Mouse (Mus musculus): Measurements from ENCODE around the gene Ndufb10.
"Not testable (repeated sequence)": the region's sequence is repeated elsewhere in the genome, so short reads cannot be mapped to it uniquely, and the experiment has no call there.

Gene Ndufb10

DNA sequence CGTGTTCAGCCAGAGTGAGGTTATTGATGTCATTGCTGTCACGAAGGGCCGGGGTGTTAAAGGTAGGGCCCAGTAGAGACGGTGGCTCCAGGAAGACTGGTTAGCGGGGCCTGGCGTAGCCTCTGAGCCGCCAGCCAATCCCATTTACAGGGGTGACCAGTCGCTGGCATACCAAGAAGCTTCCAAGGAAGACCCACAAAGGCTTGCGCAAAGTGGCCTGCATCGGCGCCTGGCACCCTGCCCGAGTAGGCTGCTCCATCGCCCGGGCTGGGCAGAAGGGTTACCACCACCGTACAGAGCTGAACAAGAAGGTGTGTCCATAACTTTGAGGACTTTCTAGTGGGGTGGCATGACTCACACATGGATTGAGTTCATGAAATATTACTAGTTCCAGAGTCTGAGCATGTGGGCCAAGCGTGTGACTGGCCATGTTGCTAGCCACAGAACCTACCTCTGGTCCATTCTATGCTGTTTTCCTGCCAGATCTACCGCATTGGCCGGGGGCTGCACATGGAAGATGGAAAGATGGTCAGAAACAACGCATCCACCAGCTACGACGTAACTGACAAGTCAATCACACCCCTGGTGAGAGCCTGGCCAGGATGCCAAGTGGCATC, 9.3 kb upstream of the Ndufb10 start:
- DNase-seq: no peak

DNA sequence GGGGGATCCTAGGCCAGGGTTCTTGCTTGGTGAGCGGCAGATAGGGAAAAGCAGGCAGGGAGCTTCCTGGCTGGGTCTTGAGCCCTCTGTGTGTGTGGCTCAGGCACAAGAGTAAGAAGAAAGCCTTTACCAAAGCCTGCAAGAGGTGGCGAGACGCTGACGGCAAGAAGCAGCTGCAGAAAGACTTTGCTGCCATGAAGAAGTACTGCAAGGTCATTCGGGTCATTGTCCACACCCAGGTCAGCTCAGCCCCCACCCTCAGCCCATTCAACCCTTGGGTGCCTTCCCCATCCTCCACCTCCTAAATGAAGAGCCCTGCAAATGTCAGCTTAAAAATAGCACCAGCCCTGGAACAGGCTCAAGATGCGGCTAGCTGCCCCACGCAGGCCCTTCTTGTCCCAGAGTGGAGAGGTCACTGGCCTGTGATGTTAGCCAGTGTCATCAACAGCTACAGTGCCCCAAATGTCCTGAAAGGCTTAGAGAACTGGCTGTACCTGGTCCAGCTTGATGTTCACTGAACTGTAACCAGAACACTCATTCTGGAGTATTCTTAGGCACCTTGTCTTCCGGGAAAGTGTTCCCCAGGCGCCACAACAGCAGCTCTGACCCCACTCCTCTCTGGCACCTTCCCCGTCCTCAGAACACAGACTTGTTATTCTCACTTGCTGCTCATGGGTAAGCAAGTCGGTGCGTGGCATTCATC, 8.1 kb upstream of the Ndufb10 start:
- DNase-seq: no peak

GRCm38 (mm10) chr17:24730787-24731186, 6.5 kb upstream of the Ndufb10 start:
- no peak for DNase-seq

DNA sequence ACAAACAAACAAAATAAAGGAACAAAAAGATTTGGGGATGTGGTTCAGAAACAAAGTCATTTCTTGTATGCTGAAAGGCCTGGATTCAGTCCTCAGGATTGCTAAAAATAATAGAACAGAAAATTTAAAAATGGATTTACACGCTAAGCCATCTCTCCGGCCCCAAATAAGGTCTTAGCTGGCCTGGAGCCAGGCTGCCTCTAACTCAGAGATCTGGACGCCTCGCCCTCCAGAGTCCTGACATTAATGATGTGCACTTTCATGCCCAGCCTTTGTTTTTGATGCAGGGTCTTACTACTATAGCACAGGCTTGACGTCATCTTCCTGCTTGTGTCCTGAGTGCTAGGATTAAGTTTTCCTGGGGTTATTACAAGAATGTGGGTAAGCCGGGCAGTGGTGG, 4.8 kb upstream of the Ndufb10 start:
- DNase-seq: no peak

DNA sequence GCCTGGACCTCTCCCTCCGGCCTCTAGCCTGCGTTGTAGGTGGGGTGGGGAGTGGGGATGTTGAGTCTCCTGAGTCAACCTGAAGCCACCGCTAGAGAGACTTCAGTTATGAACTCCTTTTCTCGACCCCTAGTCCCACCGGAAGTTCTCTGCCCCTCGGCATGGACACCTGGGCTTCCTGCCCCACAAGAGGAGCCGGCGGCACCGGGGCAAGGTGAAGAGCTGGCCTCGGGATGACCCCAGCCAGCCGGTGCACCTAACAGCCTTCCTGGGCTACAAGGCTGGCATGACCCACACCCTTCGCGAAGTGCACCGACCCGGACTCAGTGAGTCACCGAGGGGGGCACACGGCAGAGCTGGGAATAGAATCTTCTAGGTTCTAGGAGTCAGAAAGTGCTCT, 3.9 kb upstream of the Ndufb10 start:
- DNase-seq: no peak

- no peak for DNase-seq
These were observed 3.3 kb upstream of the Ndufb10 start, which contains the start of gene Rpl3l for GRCm38 (mm10) chr17:24727618-24728017. Rpl3l (plus strand) TSS chr17:24727820.

DNA sequence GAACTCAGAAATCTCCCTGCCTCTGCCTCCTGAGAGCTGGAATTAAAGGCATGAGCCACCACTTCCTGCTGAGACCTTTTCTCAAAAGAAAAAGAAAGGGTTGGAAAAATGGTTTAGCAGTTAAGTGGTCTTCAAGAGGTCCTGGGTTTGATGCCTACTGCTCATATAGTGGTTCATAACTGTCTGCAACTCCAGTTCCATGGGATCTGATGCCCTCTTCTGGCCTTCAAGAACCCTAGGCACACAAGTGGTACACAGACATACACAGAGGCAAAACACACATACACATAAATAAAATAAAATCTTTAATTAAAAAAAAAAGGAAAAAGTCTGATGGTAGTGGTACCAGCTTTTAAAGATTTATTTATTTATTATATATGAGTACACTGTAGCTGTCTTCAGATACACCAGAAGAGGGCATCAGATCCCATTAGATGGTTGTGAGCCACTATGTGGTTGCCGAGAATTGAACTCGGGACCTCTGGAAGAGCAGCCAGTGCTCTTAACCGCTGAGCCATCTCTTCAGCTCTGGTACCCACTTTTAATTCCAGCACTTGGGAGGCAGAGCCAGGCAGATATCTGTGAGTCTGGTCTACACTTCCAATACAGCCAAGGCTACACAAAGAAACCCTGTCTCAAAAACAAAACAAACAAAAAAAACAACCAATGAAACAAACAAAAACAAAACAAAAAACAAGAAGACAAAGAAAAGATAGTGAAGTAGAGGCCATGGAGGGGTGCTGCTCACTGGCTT, 1.5 kb upstream of the Ndufb10 start:
- DNase-seq: no peak

GRCm38 (mm10) chr17:24723881-24724180, 447 bp downstream of the Ndufb10 start:
- DNase-seq: no peak

- no peak for DNase-seq
These were observed 977 bp downstream of the Ndufb10 start for GRCm38 (mm10) chr17:24723122-24723880.

GRCm38 (mm10) chr17:24722220-24722924, 1.9 kb downstream of the Ndufb10 start:
- DNase-seq: no peak

GRCm38 (mm10) chr17:24721383-24721955, 2.8 kb downstream of the Ndufb10 start:
- not testable (repeated sequence) for DNase-seq

DNA sequence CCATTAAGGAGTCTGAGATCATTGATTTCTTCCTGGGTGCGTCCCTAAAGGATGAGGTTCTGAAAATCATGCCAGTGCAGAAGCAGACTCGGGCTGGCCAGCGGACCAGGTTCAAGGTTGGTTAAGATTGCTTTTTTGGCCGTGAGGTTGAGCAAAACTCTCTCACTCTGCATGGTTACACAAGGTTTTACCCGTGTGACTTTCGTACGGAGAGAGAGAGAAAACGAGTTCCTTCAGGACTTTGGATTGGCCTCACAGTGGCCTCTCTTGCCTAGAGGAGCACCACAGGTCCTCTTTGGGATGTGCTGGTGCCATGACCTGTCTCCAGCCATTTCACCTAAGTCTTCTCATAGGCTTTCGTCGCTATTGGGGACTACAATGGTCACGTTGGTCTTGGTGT, 3.7 kb downstream of the Ndufb10 start:
- DNase-seq: not testable (repeated sequence)

GRCm38 (mm10) chr17:24719494-24720222, 4.6 kb downstream of the Ndufb10 start:
- DNase-seq: peak; percentile 97

DNA sequence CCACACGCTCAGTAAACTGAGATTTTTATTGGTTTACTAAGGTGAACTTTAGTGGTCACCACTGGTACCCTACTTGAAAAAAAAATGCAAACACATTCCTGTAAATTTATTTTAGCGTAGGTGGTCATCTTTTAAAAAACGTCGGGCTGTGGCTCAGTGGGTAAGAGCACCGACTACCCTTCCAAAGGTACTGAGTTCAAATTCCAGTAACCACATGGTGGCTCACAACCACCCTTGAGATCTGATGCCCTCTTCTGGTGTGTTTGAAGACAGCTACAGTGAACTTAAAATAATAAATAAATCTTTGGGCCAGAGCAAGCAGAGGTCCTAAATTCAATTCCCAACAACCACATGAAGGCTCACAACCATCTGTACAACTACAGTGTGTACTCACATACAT, 5.3 kb downstream of the Ndufb10 start:
- DNase-seq: not testable (repeated sequence)

DNA sequence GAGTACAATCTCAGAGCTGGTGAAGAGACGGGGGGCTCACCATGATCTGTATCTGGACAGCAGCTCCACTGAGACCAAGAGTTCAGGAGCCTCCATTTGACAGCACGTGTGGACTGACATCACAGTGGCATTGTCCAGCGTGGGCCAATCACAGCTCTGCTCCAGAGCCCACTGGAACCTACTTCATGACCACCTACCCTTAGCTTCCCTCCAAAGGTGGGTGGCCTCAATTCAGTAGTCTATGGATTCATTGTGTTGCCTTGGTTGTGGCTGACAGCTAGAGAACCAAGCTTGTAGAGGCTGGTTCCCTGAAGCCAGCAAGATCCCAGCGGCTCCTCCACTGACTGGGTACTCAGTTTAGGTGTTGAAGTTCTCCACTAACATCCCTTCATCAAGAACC, 6.3 kb downstream of the Ndufb10 start, which contains the start of the genes Rnf151 and Rps2:
Gene Rnf151 (minus strand): TSS at position 121 of the 400 bp plus-strand sequence.
Gene Rps2 (plus strand): TSS at position 174 of the 400 bp plus-strand sequence.
- DNase-seq: no peak

GRCm38 (mm10) chr17:24716166-24716682, 8.1 kb downstream of the Ndufb10 start:
- peak; percentile 19 for DNase-seq

DNA sequence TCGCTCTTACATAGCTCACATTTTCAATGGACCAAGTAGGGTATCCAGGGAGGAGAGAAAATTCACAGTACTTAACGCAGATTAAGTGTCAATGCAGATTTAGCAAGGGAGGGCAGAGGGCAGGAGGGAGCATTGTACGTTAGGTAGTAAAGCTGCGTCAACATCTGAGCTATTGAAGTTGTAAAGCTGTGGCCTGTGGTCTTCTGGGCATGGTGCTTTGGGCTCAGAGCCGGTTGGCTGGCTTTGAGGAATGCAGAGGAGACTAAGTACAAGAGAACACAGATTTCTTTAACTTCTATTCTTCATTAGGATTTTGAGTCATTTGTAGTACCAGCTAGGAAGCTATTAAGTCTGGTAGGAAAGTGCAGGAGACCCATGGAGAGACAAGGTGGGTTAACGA, 8.7 kb downstream of the Ndufb10 start:
- DNase-seq: no peak

- DNase-seq: no peak
These were observed 15.6 kb downstream of the Ndufb10 start for GRCm38 (mm10) chr17:24708646-24709045.

DNA sequence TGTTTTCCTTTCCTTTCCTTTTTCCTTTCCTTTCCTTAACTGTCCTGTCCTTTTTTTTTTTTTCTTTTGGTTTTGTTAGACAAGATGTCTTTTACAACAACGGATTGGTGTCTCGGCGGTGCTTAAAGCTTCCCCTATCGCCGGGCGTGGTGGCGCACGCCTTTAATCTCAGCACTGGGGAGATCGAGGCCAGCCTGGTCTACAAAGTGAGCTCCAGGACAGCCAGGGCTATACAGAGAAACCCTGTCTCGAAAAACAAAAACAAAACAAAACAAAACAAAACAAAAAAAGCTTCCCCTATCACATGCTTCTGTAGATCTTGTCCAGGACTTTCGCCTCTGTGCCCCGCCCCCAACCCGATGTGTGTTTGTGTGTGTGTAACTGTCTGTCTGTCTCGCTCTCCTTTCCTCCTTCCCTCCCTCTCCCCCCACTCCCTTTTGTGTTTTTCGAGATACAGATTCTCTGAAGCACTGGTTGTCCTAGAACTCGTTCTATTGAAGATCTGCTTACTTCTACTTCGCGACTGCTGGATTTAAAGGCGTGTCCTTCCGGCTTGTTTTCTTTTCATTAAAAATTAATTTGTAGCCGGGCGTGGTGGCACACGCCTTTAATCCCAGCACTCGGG, 16.4 kb downstream of the Ndufb10 start:
- no peak for DNase-seq

DNA sequence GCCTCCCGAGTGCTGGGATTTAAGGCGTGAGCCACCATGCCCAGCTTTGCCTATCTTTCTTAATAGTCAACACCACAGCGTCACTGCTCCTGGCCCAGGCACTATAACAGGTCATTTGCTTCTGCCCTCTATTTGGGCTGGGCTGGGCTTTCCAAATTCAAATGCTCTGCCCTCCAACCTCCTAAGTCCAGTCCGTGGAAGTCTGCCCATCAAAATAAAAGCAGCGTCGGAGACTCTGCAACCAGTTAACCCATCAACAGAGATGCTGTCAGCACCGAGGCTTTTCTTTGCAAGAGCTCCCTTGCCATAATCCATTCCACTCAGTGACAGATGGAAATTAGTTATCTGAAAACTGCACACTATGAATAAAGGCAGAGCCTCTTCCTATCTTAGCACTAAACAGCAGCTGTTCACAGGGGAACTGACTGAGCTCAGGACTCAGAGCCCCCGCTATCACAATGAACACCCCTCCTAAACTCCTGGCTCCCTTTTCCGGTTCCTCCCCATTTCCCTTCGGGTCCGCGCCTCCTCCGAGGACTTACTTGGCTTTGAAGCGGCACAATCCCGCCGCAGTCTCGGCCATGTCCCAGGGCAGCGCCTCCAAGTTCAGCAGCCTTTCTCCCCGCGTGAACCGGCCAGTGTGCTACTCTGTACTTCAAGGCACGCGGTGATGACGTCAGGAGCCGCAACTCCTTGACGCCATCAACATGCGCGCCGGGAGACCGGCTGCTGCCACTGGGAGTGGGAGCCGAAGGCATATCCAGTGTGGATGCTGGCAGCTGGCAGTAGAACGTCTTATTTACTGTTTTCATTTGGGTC, 17.1 kb downstream of the Ndufb10 start, which contains the start of gene Tbl3:
Gene Tbl3 (minus strand): TSS at position 679 of the 819 bp plus-strand sequence.
- peak; percentile 87 for DNase-seq
